Mouse (Mus musculus) stomach, postnatal 0 days (tissue): ENCODE results near the gene Rrn3.

ENCODE experiments used
- CTCF ChIP-seq: IDR thresholded peaks from 2 replicates; pipeline ENCODE4 v1.5.1; 2016; ENCODE audit warnings: antibody characterized with exemption, low read depth, mild to moderate bottlenecking, moderate library complexity
- EP300 ChIP-seq: optimal IDR thresholded peaks from 2 replicates; pipeline ENCODE3; 2016; ENCODE audit warnings: antibody characterized with exemption

DNA sequence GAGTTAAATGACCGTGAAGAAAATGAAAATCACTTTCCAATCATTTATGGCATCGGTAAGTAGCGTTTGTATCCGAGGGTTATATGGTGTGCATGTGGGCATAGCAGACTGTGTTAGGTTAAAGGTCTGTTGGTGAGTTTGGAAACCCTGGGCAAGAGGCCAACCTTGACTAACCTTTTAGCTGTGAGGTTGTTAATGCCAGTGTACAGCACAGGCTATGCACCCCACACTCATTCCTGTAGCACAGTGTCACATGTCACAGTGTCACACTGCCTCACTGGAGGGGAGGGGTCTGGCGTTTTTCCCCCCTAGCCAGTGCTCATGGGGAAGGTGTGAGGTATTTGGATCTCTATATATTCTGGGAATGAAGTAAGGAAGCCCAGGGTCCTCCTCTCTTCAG, 51.1 kb downstream of the Rrn3 start:
- TF ChIP-seq CTCF (no peak), EP300 (no peak)
